Mouse (Mus musculus) adrenal gland, adult 8-10 months (tissue): ENCODE results near the gene Nfic. TPM values are rescaled to one million over a fixed set of nuclear protein-coding genes. Genes with fewer than 3 reads are reported as not detected.
A peak's percentile ranks its signal among the peaks of the same experiment; 100 is the strongest.

Experiments
- DNase-seq: peaks from one replicate; pipeline ENCODE4 v3.0.0; 2022
- total RNA-seq, 4 experiments: library from RNA; stranded (reverse); gene quantifications; 2 replicates each; pipeline ENCODE4 v1.2.4; 2022

Nfic gene
- total RNA-seq, 4 experiments from 2014 or later = 113 to 191 (median 144) TPM

- peak; percentile 89 for DNase-seq
Observed at GRCm38 (mm10) chr10:81429605-81430061, 25.8 kb downstream of the Nfic start.

- DNase-seq = peak; percentile 22
Observed at GRCm38 (mm10) chr10:81429092-81429491, 26.3 kb downstream of the Nfic start.

- no peak for DNase-seq
Observed at GRCm38 (mm10) chr10:81428507-81428870, 26.9 kb downstream of the Nfic start.

DNA sequence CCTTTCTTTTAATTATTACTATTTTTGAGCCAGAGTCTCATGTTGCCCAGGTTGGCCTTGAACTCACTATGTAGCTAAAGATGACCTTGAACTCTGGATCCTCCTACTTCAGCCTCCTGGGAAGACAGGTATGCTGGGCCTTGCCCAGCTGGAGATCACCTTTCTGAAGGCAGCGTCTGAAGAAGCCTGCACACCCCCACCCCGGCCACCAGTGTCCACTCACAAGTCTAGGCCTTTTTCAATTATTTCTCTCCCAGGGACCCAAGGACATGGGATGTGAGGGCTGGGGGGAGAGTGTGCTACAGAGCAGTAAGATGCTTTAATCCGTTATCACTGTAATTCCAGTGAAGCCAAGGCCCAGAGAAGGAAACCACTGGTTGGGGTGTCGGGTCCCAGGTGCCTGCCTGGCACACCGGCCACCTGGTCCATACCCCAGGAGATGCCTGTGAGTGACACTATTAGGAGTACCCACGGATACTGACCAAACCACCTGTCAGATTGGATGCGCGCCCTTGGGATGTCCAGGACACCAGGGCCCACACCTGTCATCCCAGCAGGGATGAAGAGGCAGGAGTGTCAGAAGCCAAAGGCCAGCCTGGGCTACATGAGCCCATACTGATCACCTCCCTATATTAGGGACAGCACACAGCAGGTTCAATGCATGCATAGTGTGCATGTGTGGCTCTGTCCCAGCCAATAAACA lies 27.5 kb downstream of the Nfic start:
- DNase-seq = peak; percentile 20

GRCm38 (mm10) chr10:81427327-81427726 lies 28.1 kb downstream of the Nfic start:
- DNase-seq = peak; percentile 29

DNA sequence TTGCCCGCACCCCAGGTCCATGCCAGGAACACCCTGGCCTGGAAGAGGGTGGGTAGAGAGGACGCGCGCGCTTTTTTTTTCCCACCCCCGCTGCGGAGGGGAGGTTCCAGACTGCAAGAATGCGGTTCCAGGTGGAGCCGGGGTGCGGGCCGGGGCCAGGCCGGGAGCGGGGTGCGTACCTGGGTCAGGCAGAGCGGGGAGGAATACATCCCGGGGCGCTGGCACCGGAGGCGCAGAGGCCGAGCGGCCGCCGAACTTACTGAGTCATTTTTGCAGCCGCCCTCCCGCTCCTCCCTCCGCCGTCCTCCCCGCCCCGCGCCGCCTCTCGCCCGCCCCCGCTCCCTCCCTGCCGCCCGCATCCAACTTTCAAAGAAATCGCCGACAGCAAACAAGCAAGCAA lies 28.5 kb downstream of the Nfic start:
- peak; percentile 69 for DNase-seq

DNA sequence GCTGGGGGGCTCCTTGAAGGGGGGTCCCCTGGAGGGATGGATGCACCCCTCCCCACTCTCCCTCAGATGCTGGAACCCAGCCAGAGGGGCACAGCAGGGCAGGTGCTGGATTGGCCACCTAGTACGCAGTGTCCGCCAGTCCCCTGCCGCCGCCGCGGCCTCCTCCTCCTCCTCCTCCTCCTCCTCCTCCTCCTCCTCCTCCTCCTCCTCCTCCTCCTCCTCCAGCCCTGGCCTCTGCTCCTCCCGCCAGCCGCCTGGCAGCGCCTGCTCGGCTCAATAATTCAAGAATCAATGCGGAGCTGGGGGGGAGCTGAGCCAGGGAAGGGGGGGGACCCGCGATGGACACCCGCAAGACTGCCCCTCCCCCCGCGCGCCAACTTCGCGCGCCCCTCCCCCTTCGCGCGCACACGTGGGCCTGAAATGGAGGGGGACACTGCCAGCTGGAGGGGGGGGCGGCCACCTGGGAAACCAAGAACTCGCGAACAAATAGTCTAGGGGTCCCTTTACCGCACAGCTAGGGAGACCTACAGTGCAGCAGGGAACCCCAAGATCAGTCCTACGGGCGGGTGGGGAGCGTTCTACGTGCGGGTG lies 29.3 kb downstream of the Nfic start:
- peak; percentile 42 for DNase-seq

DNA sequence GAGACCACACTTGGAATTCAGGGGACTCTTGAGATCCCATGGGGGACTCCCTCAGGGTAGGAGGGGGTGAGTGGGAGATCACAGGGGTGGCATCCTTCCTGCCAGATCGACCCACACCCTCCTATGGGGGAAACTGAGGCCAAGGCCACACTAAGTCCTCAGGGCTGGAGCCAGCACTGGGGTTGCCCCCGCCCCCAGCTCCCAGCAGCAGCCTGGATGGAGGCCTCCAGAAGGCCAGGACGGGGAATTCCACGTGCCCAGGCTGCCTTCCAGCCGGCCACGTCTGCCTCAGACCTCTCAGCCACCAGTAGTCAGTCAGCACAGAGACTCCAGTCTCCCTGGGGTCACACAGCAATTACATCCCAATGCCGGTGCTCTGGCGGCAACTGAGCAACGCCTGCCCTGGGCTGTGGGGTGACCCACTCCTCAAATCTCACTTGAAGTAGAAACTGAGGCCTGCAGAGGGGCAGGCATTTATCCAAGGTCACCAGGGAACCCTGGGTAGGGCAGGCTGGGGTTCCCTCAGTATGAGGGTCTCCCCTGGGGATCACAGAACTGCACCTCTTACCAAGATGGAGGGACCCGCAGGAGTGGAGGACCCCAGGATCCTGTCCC lies 30.1 kb downstream of the Nfic start:
- DNase-seq = peak; percentile 60

DNA sequence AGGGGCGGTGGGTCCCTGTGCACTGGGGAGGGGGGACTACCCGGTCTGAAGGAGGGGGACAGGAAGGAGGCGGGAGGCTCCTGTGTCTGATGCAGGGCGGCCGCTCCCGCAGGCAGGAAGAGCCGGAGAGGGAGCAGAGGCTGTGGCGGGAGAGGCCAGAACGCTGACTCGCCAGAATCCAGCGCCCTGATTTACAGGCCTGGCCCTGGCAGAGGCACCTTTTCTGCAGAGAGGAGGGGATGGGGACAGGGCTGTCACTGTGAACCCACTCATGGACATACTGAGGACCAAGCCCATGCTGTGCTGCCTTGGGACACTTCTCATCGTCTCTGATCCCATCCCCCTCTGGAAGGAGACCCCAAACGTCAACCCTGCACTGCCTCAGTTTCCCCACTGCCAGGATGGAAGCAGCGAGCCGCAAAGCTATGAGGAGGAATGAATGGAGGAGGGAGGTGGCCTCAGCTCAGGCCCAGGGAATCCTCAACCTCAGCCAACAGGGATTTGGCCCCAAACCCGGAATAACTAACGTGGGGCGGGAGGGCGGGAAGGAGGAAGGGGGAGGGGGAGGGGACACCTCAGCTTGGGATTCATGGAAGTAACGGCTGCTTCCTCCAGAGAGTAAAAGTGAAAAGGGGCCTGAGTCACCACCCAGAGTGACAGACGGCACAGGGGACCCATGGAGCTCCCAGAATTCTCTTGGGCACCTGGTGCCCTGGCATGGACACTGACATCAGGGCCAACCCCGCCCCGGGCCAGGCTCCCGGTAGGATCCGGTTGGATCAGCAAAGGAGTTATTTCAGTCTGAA lies 31.0 kb downstream of the Nfic start:
- DNase-seq = peak; percentile 62

DNA sequence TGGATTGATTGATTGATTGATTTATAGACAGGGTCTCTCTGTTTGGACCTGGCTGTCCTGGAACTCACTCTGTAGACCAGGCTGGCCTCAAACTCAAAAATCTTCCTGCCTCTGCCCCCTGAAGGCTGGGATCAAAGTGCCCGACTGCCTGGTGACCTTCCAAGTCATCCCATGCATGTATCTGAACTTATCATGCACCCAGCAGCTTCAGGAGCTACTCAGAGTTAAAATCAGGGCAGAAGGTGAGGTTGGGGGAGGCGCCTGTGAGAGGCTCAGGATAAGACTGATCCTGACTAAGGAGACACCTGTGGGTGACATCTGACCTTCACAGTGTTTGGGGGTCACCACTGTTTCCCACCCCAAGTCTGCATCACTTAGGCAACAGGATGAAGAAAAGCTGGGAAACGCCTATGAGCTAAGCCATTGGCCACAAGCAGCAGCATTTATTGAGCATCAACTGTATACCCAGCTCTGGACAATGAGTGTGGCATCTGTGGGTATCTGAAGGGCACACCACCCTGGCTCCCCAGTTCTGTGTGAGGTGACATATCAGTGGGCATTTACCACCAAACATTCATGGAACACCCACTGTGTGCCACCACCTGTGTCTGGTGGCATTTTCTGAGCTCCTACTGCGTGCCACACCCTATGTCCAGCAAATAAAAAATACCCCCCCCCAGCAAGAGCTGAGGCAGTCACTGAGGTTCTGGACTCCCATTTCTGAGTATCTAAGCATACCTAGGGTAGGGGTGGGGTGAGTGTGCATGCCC lies 31.8 kb downstream of the Nfic start:
- peak; percentile 24 for DNase-seq

DNA sequence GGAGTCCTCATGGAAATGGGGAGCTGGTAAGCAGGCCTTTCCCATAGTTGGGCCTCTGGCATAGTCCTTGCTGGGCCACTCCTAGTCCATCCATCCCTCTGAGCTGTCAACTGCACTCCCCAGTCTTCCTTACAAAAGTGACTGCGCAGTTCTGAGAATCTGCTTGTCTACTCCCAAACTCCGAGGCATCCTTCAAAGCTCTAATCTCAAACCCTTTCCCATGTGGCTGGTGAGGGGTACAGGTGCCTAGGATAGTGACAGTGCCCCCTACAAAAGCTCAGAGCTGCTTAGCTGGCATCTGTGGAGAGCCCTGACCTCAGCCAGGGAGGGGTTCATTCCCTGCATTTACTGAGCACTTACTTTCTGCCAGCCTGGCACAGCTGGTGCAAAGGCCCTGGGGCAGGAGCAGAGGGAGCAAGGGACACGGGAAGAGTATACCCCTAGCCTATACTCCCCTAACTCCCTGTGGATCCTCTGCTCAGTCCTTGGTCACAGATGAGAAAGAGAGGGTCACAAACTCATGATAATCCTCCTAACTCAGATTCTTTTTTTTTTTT lies 32.7 kb downstream of the Nfic start:
- peak; percentile 12 for DNase-seq

DNA sequence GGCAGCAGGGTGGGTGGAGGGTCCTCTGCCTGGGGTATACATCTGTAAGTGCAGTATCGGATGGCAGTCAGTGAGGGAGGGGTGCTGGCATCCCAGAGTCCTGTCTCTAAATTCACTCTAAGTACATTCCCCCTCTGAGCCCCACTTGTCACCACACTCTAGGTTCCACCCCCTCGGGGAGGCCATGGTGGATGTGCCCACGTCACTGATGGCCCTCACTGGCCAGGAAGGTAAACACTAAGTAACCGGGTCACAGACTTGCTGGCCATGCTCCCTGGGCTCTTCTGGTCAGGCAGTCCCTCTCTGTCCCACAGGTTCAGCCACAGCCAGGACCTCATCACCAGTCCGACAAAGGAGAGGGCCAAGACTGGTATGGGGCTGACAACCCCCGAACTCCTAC lies 33.2 kb downstream of the Nfic start:
- peak; percentile 29 for DNase-seq

GRCm38 (mm10) chr10:81421797-81422100 lies 33.7 kb downstream of the Nfic start:
- peak; percentile 64 for DNase-seq

DNA sequence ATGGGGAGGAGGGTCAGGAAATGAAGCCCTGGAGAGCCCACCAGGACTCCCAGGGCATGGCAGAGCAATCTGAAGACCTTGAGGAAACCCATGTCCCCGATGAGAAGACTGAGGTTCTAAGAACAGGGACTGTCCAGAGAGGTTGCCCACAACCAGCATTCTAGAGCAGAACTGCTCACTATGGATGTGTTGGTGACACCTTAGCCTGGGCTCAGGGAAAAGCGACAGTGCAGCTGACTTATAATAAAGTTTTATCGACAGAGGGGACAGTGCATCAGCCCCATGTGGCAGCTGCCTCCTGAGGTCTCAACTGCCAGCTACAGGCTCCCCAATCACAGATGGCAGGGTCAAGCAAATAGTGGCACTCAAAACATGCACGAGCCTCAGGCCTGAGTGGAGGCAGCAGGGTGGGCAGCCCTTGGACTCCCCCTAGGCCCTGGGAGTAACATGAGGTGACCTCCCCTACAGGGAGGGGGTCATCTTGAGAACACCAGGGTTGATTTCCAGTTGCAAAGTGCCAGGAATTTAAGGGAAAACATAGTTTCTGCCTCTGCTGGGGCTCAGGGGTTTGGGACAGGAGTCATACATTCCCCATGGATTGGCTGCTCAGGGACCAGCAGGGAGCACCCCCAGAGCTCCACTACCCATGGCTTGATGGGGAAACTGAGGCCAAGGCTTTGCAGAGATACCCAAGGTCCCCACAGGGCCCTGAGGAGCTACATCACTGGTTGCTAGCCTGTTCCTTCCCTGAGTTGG lies 34.2 kb downstream of the Nfic start:
- DNase-seq = peak; percentile 11

DNA sequence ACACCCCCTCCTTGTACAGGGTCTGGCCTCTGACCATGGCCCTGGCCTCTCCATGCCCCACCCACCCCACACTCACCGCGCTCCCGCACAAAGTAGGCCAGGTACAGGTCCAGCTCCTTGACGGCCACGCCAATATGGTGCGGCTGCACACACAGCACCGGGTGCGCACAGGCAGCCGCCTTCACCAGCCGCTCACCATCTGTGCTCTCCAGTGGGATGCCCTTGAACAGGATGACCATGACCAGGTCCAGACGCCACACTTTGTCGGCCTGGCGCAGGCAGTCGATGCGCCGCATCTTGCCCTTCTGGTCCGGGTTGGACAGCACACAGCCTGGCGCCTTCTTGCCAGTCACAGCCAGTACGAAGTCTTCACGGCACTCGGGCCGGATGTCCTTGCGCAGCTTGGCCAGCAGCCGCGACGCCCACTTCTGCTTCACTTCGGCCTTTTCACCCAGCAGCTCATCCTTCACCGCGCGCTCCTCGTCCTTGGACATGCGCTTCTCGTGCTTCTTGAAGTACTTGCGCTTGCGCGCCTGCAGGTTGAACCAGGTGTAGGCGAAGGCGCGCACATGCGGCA lies 35.2 kb downstream of the Nfic start:
- DNase-seq = peak; percentile 75

DNA sequence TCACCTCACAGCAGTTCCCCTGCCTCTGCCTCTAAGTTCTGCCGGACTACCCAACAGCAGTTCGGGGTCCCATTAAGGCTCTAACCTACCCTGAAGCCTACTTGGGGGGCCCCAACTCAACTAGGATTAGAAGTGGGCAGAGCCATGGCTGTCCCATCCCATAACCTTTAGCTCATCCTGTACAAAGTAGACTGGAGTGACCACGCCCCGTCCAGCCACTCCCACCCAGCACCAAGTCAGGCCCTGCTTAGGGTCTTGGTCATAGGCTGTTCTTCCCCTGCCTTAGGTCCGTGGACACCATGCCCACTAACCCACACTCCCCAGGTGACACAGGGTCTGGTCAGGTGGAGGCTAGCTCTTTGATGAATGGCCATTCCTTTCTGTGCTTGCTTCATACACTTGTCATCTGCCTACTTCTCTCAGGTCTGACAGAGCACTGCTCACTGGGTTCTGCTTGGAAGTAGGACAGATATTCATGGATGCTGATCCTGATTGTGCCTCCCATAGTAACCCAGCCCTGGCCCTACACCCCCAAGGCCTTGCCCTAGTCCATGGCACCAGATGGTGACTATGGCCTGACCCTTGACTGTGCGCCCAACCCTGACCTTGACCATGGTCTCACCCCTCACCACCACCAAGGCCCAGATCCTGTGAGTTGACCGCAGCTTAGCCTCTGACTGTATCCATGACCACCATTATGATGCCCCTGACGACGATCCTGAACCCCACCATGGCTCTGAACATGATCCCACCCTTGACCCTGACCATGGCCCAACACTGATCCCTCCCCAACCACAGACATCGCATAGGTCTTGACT lies 36.1 kb downstream of the Nfic start:
- DNase-seq = peak; percentile 43

- DNase-seq = peak; percentile 7
Observed at GRCm38 (mm10) chr10:81418216-81419070, 37.0 kb downstream of the Nfic start.

DNA sequence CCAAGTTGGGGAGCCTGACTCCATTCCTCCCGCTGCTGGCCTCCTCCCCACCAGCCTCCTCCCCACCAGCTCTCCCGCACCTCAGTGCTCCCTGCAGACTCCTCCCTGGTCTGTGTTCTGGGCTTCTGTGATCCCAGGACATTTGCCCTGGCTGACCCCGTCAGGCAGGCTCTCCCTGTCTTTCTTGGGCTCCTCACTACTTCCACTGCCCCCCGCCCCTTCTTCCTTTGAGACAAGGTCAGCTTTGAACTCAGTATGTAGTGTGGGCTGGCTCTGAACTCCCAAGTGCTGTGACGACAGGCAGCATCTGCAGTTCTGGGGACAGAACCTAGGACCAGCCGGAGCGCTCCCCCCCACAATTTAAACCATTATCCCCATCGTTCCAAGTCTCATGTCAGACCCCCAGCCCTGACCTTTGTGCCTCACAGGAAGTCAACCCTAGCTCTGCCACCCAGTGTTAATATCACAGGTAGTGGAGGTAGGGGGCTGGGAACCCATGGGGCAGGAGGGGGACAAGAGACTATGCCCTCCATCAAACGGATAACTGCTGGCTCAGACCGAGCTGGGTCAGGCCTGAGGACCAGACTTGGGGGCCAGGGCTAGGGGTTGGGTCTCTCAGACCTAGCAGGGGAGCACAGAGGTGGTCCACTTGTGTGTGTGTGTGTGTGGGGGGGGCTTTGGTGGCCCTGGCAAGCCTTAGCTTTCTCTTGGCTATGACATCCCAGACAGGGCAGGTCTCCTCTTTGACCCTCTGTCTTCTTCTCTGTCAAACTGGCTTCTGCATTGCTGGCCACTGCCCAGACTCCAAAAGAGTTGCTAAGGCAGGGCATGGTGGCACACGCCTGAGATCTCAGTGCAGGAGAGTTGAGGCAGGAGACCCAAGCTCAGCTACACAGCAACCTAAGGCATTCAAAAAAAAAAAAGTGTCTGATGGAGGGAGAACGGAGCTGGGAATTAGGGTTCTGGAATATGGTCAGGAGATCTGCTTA lies 37.9 kb downstream of the Nfic start:
- peak; percentile 25 for DNase-seq
